Mouse (Mus musculus) mature B cell (primary cell): ENCODE data around the gene Shroom3.

Source experiments
- in situ Hi-C: fragments of 300-500 bp; cut with MboI; formaldehyde crosslinking; loops from 2 replicates; pipeline ENCODE4 v1.14.3; 2019

Shroom3 gene

DNA sequence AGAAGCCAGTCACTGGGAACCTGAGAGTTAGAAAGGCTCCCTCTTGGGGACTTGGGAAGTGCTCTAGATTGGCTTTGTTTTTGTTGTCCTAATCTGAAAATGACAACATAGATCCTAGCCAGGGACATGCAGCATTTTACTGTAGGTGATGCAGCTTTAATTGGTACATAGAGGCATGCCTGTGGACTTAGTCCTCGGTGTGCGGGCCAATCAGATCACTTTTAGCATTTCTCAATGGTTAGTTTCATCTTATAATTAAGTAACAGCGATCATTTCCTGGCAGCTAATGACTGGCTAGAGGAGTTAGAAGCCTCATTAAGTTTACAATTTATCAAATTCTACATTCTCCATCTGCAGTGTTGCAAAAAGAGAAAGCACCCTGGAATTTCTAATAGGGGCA, 167.7 kb downstream of the Shroom3 start:
- in situ Hi-C loops = no loop called here

- in situ Hi-C loops = no loop called here
These were observed 171.7 kb downstream of the Shroom3 start for GRCm38 (mm10) chr5:92854983-92855382.

DNA sequence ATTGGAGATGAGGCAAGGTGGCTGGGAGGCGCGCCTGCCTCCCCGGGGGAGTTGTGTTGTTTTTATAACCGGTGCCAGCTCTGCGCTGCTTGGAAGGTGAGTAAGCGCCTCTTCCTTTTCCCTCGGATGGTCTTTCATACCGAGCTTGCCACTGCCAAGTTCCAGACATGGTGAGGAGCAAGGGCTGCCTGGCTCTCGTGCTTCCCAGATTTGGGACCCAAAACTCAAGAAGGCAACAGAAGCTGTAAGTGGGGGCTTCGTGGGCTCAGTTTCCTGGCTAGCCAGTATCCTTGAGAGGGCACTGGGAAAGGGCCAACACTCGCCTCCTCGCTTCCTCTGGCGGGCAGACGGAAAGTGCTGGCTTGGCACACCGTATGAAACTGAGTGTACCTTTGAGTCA, 173.1 kb downstream of the Shroom3 start:
- in situ Hi-C loops = no loop called here

DNA sequence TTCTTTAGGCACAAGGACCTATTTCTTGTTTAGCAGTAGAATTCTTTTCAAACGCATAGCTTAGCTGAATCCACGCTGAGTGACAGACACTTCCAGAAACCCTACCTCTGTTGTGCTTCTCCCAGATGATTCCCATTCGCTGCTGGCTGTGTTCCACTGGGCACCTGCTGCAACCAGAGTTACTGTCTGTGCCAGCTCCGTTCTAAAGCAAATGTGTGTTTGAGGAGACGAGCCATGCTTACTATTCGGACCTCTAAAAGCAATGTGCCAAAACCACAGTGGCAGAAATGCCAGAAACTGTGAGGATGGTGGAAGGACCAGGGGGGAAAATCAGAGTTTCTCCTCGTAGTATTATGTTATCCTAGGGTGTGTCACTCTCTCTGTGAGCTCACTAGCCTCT, 173.9 kb downstream of the Shroom3 start:
- in situ Hi-C loops = no loop called here

DNA sequence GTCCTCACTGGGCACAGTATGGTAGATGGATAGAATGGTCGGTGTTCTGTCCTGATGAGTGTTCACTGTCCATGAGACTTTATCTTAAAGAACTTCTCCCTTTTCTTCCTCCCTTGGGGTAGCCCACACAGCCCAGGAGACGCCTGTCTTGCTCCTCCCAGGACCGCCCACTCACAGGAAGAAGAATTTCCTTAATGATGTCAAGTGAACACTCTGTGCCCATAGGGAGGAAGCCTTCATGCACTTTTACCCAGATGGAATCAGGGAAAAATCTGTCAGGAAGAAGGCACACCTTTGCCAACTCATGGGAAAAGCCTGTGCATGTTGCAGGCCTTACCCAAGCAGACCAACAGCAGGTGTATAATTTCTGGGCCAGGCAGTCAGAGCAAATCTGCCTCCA, 174.9 kb downstream of the Shroom3 start:
- in situ Hi-C loops = no loop called here

DNA sequence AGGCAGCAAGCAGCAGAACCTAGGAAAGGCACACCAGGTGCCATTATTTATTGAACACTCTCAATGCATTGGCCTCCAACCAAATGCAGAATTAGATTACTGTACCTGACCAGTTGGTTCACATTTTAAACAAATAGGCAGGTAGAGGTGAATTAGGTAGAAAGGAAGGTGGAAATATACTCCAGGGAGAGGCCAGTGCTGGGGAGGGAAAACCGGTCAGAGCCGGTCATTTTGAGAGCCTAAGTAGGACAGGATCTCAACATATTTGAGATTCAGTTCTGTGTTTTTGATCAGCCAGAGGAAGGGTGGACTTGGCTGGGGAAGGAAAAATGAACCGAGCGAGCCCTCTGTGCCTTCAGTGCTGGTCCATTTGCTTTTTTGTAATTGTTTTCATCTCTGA, 175.3 kb downstream of the Shroom3 start:
- in situ Hi-C loops = no loop called here

DNA sequence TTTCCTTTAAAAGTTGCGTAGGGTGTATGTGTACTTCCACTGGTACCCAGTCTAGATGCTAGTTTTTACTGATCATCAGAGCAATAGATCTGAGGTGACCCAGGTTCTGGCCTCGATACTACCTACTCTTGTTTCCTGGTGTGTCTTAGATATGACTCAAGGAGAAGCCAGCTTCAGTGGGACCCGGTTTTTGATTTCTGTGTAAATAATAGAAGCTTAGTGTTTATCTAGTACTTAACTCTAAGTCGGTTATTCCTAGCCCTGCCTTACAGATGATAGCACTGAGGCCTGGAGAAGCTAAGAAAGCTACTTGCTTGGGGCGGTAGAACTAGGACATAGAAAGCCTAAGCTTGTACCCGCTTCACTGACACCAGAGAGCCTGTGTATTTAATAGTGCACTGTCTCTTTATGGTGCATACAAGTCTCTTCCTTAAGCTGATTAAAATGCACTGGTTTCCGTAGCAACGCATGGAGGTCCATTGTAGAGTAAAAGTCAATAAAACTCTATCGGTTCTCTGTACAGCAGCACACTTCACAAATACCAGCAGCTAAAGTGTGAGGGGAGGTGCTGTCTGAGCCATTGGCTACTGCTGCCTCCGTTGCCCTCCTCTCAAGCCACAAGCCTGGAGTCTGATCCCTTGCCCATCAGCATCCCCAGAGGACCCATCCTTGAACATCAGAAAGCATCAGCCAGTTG, 178.3 kb downstream of the Shroom3 start:
- in situ Hi-C loops = no loop called here

- in situ Hi-C loops = no loop called here
These were observed 181.9 kb downstream of the Shroom3 start for GRCm38 (mm10) chr5:92865090-92865489.

- in situ Hi-C loops = no loop called here
These were observed 183.3 kb downstream of the Shroom3 start for GRCm38 (mm10) chr5:92866546-92866945.

GRCm38 (mm10) chr5:92867253-92867652, 184.0 kb downstream of the Shroom3 start:
- in situ Hi-C loops = no loop called here

- in situ Hi-C loops = no loop called here
These were observed 185.0 kb downstream of the Shroom3 start for GRCm38 (mm10) chr5:92868231-92868630.

GRCm38 (mm10) chr5:92871048-92871447, 187.8 kb downstream of the Shroom3 start:
- in situ Hi-C loops = no loop called here

DNA sequence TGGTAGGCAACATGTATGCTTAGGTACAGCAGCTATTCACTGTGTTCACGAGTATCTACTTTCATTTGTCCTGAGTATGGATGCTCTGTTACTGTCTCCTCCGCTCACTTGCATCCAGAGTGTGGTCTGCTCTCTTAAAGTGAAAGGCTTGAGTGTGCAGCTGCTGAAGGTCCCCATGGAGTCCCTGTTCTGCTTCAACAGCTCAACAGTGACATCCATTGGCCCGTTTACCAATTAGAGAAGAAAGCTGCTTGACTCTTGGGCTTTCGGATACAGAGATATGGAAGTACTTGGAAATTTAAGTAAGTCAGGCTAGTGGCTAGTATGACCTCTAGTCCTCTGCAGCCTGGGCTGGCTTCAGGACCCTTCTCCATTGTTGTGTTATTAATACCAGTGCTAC, 188.9 kb downstream of the Shroom3 start:
- in situ Hi-C loops = no loop called here

DNA sequence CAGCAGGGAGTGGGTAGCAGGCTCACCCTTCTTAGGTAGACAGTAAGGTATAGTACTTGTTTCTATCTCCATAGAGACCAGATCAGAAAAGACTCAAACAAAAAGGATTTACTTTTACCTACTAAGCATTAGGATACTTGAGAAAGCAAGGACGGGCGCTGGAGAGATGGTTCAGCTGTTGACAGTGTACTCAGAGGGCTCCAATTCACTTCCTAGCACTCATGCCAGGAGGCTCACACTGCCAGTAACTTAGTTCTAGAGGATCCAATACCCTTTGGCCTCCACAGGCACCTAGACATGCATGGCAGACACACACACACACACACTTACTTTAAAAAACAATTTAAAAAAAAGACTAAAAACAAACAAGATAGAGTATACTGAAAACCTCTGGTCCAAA, 189.8 kb downstream of the Shroom3 start:
- in situ Hi-C loops = no loop called here

GRCm38 (mm10) chr5:92873518-92873917, 190.3 kb downstream of the Shroom3 start:
- in situ Hi-C loops = no loop called here

DNA sequence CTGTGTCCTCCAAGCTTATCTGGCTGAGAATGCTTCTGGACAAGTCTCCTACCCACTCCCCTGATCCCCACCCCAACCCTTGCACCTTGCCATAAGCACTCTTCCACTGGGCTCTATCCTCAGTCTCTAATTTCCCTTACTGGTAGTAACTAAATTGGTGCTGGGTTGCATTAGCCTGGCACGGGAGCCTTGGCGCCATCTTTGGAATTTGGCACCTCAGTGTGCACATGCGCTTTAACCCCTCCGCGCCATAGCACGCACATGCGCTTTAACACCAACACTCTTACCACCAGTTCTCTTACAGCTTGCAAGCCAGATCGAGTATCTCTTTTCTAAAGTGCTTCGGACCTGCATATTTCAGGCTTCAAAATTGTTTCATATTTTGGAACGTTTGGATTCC, 192.6 kb downstream of the Shroom3 start:
- in situ Hi-C loops = no loop called here

DNA sequence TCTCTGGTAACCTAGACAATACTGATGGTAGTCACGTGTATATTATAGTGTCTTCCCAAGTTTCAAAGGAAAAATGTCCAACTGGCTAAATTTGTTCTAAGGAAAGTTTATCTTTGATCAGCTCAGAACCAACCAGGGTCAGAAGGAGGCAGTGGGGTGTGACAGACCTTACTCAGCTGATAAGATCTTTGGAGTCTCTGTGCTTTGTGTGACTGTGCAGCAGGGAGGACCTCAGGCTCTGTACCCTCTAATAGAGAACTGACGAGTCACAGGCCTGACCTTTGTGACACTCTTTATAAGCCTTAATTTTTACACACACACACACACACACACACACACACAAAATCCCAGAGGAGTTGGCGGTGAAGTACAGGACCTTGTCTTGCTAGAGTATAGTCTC, 193.9 kb downstream of the Shroom3 start:
- in situ Hi-C loops = no loop called here

DNA sequence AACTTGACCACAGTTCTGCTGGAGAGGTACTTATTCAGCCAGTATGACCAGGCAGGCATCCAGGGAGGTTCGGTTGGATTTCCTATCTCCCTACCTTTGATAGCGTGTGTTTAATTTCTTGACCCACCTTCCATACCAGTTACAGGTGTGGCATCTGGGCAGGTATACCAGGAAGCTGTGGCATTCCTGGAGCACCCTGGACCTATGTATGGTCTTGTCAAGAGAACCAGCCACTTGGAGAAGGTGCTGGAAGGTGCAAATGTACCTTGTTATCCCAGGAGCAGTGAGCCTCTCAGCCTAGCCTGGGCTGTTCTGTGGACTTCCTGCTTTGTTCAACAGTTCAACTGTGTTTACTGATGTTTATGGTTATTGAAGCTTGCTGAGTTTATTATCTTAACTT, 197.2 kb downstream of the Shroom3 start:
- in situ Hi-C loops = no loop called here

- in situ Hi-C loops = no loop called here
These were observed 197.7 kb downstream of the Shroom3 start for GRCm38 (mm10) chr5:92880893-92881292.

- in situ Hi-C loops = no loop called here
These were observed 202.9 kb downstream of the Shroom3 start for GRCm38 (mm10) chr5:92886141-92886540.

GRCm38 (mm10) chr5:92887501-92887900, 204.3 kb downstream of the Shroom3 start:
- in situ Hi-C loops = no loop called here

DNA sequence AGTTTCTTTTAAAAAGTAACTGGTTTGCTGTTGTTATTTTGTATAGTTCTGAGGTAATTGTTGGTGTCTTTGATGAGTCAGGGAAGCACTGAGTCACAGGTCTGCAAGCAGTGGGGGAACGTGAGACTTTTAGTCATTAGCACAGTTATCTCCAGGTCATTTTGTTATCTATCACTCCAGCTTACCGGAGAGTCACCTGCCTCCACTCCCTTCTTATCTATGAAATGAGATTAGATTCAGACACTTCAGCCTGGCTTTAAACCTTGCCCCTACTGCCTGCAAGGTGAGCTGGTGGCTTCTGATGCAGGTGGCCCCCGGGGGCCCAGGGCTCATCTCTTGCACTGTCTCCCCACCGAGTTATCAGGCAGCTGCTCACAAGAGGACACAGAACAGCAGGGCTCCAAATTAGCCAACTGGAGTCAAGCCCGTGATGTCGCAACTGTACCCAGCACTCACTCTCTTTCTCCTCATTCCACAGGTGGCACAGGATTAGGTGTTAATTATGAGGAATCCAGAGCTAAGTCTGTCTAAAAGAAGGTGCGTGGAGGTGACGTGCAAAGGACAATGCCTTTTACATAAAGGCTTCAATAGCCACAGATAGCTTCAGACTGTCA, 205.5 kb downstream of the Shroom3 start:
- in situ Hi-C loops = no loop called here

GRCm38 (mm10) chr5:92890902-92891301, 207.7 kb downstream of the Shroom3 start:
- in situ Hi-C loops = no loop called here

GRCm38 (mm10) chr5:92893284-92893683, 210.0 kb downstream of the Shroom3 start:
- in situ Hi-C loops = no loop called here
